Mouse (Mus musculus) lung, adult 2 months (tissue): Measurements from ENCODE around the gene Copg1.

Source experiments
- CTCF ChIP-seq: fragments of 200-500 bp; IDR thresholded peaks from 2 replicates; pipeline ENCODE4 v1.5.1; 2011; ENCODE audit warnings: mild to moderate bottlenecking, low read length, control low read depth; ENCODE audit not compliant: insufficient read depth
- POLR2A ChIP-seq: fragments of 200-500 bp; IDR thresholded peaks from 2 replicates; pipeline ENCODE4 v1.6.1; 2011; ENCODE audit warnings: low read depth, mild to moderate bottlenecking, control low read depth, low read length, borderline replicate concordance; ENCODE audit errors: extremely low read depth

DNA sequence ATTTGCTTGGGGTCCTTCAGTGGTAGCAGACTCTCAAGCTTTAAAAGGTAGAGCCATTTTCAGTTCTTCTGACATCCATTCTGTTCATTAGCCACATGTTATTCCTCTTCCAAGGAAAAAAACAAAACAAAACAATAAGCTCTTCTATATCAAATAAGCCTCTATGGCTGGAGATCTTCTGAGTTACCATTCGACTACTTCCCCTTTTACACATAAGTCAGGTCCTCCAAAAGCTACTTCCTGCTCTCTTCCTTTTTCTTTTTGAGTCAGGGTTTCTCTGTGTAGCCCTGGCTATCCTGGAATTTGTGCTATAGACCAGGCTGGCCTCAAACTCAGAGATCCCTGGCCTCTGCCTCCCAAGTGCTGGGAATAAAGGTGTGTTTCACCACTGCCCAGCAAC lies 36.0 kb downstream of the Copg1 start:
- TF ChIP-seq CTCF (no peak), POLR2A (no peak)
